Mouse (Mus musculus): ENCODE data around the gene Cmtr2.

Cmtr2 gene

GRCm38 (mm10) chr8:110215365-110215764 lies at the start of gene Cmtr2:
Gene Cmtr2, plus strand, starts transcription at chr8:110215665.
- in situ Hi-C loops (cut with MboI, MseI), result loop anchor here (10.0 kb wide), 1 partner anchor 399 kb away; the partner anchor contains the start of gene Vac14

GRCm38 (mm10) chr8:110166270-110166669 lies 49.2 kb upstream of the Cmtr2 start:
- in situ Hi-C loops (cut with MboI, MseI), result loop anchor here (10.0 kb wide), 1 partner anchor 319 kb away; no protein-coding TSS in a partner anchor

GRCm38 (mm10) chr8:110168046-110168445 lies 47.4 kb upstream of the Cmtr2 start, which contains the start of gene Calb2:
Gene Calb2, minus strand, starts transcription at chr8:110168210.
- in situ Hi-C loops (cut with MboI, MseI), result loop anchor here (10.0 kb wide), 1 partner anchor 317 kb away; no protein-coding TSS in a partner anchor

GRCm38 (mm10) chr8:110172161-110172560 lies 43.3 kb upstream of the Cmtr2 start:
- in situ Hi-C loops (cut with MboI, MseI), result no loop called here

GRCm38 (mm10) chr8:110174826-110175225 lies 40.6 kb upstream of the Cmtr2 start:
- in situ Hi-C loops (cut with MboI, MseI), result loop anchor here (5.0 kb wide), 1 partner anchor 82 kb away; no protein-coding TSS in a partner anchor

- in situ Hi-C loops (cut with MboI, MseI), result loop anchor here (5.0 kb wide), 1 partner anchor 80 kb away; no protein-coding TSS in a partner anchor
Observed at GRCm38 (mm10) chr8:110177359-110178155, 37.9 kb upstream of the Cmtr2 start.

- in situ Hi-C loops (cut with MboI, MseI), result no loop called here
Observed at GRCm38 (mm10) chr8:110182735-110183367, 32.6 kb upstream of the Cmtr2 start.

- in situ Hi-C loops (cut with MboI, MseI), result no loop called here
Observed at GRCm38 (mm10) chr8:110183748-110184147, 31.7 kb upstream of the Cmtr2 start.

- in situ Hi-C loops (cut with MboI, MseI), result no loop called here
Observed at GRCm38 (mm10) chr8:110185538-110185937, 29.9 kb upstream of the Cmtr2 start.

GRCm38 (mm10) chr8:110188961-110189750 lies 26.3 kb upstream of the Cmtr2 start:
- in situ Hi-C loops (cut with MboI, MseI), result no loop called here

GRCm38 (mm10) chr8:110196678-110197077 lies 18.8 kb upstream of the Cmtr2 start:
- in situ Hi-C loops (cut with MboI, MseI), result no loop called here

GRCm38 (mm10) chr8:110201806-110202205 lies 13.7 kb upstream of the Cmtr2 start:
- in situ Hi-C loops (cut with MboI, MseI), result no loop called here

- in situ Hi-C loops (cut with MboI, MseI), result loop anchor here (10.0 kb wide), 1 partner anchor 399 kb away; the partner anchor contains the start of gene Vac14
Observed at GRCm38 (mm10) chr8:110216253-110216652, 788 bp downstream of the Cmtr2 start.

GRCm38 (mm10) chr8:110217198-110217597 lies 1.7 kb downstream of the Cmtr2 start:
- in situ Hi-C loops (cut with MboI, MseI), result loop anchor here (10.0 kb wide), 1 partner anchor 398 kb away; the partner anchor contains the start of gene Vac14

GRCm38 (mm10) chr8:110217681-110218131 lies 2.2 kb downstream of the Cmtr2 start:
- in situ Hi-C loops (cut with MboI, MseI), result loop anchor here (10.0 kb wide), 1 partner anchor 397 kb away; the partner anchor contains the start of gene Vac14

GRCm38 (mm10) chr8:110218511-110218910 lies 3.0 kb downstream of the Cmtr2 start:
- in situ Hi-C loops (cut with MboI, MseI), result loop anchor here (10.0 kb wide), 1 partner anchor 396 kb away; the partner anchor contains the start of gene Vac14

- in situ Hi-C loops (cut with MboI, MseI), result no loop called here
Observed at GRCm38 (mm10) chr8:110220936-110221335, 5.5 kb downstream of the Cmtr2 start.

GRCm38 (mm10) chr8:110230803-110231202 lies 15.3 kb downstream of the Cmtr2 start:
- in situ Hi-C loops (cut with MboI, MseI), result no loop called here

GRCm38 (mm10) chr8:110242278-110243177 lies 27.1 kb downstream of the Cmtr2 start:
- in situ Hi-C loops (cut with MboI, MseI), result no loop called here

GRCm38 (mm10) chr8:110244566-110244965 lies 29.1 kb downstream of the Cmtr2 start:
- in situ Hi-C loops (cut with MboI, MseI), result no loop called here
